Mouse (Mus musculus) MEL (cell line): Measurements from ENCODE around the gene Cyfip2. TPM values are rescaled to one million over a fixed set of nuclear protein-coding genes. Genes with fewer than 3 reads are reported as not detected.
A peak's percentile ranks its signal among the peaks of the same experiment; 100 is the strongest.

ENCODE experiments used
- DNase-seq: peaks from one replicate; pipeline ENCODE4 v3.0.0; 2011; ENCODE audit warnings: low read depth, low spot score
- H3K27ac ChIP-seq: 2 replicates; pipeline ENCODE4 v1.5.1; 2012; ENCODE audit warnings: low read depth, mild to moderate bottlenecking, control low read depth, low read length, moderate library complexity; ENCODE audit not compliant: control insufficient read depth
- H3K27me3 ChIP-seq, 2 experiments: fragments of 150-350 bp in 1 of 2; sonication (generic) in 1 of 2; 2 replicates each; pipeline ENCODE4 v1.6.1; 2012; ENCODE audit warnings: low read length in 2 of 2, mild to moderate bottlenecking in 2 of 2, improper control_type of control experiment in 1 of 2, moderate library complexity in 1 of 2; ENCODE audit not compliant: insufficient read depth in 2 of 2, control insufficient read depth in 1 of 2
- H3K36me3 ChIP-seq, 2 experiments: 2 replicates each; pipeline ENCODE4 v1.6.1; 2012 to 2014; ENCODE audit warnings: low read length in 2 of 2, improper control_type of control experiment in 1 of 2, inconsistent platforms in 1 of 2, mild to moderate bottlenecking in 1 of 2; ENCODE audit not compliant: insufficient read depth in 2 of 2, control insufficient read depth in 1 of 2
- H3K4me1 ChIP-seq, 2 experiments: fragments of 150-350 bp in 1 of 2; sonication (generic) in 1 of 2; 2 replicates each; pipeline ENCODE4 v1.6.1; 2012; ENCODE audit warnings: low read length in 2 of 2, improper control_type of control experiment in 1 of 2, mild to moderate bottlenecking in 1 of 2; ENCODE audit not compliant: insufficient read depth in 2 of 2, control insufficient read depth in 1 of 2
- H3K4me3 ChIP-seq, 2 experiments: fragments of 150-350 bp in 1 of 2; sonication (generic) in 1 of 2; 2 replicates each; pipeline ENCODE4 v1.5.1; 2012; ENCODE audit warnings: low read depth in 2 of 2, low read length in 2 of 2, mild to moderate bottlenecking in 2 of 2, moderate library complexity in 2 of 2, control low read depth in 1 of 2, improper control_type of control experiment in 1 of 2; ENCODE audit not compliant: control insufficient read depth in 1 of 2, insufficient read depth in 1 of 2
- H3K79me2 ChIP-seq: 2 replicates; pipeline ENCODE4 v1.6.1; 2012; ENCODE audit warnings: mild to moderate bottlenecking, low read length, moderate library complexity; ENCODE audit not compliant: control insufficient read depth, poor library complexity, insufficient read depth
- H3K9ac ChIP-seq: 2 replicates; pipeline ENCODE4 v1.6.1; 2012; ENCODE audit warnings: low read depth, mild to moderate bottlenecking, control low read depth, low read length, moderate library complexity; ENCODE audit not compliant: control insufficient read depth, poor library complexity, severe bottlenecking
- H3K9me3 ChIP-seq: fragments of 150-350 bp; sonication (generic); replicated peaks from 2 replicates; pipeline ENCODE4 v1.6.1; 2012; ENCODE audit warnings: mild to moderate bottlenecking, low read length, improper control_type of control experiment, moderate library complexity; ENCODE audit not compliant: insufficient read depth
- BHLHE40 ChIP-seq: IDR thresholded peaks from 2 replicates; pipeline ENCODE4 v1.6.1; 2012; ENCODE audit warnings: low read depth, mild to moderate bottlenecking, inconsistent platforms, low read length, improper control_type of control experiment, borderline replicate concordance
- CHD1 ChIP-seq: IDR thresholded peaks from 2 replicates; pipeline ENCODE4 v1.6.1; 2012; ENCODE audit warnings: low read depth, mild to moderate bottlenecking, inconsistent platforms, low read length, improper control_type of control experiment
- CTCF ChIP-seq, 3 experiments: IDR thresholded peaks in 2 of 3; conservative IDR thresholded peaks in 1 of 3; 2 replicates each; pipeline ENCODE4 v1.5.1; 2011 to 2012; ENCODE audit warnings: low read length in 3 of 3, low read depth in 2 of 3, mild to moderate bottlenecking in 2 of 3, improper control_type of control experiment in 1 of 3, inconsistent platforms in 1 of 3, mixed read lengths in 1 of 3, moderate library complexity in 1 of 3; ENCODE audit not compliant: control insufficient read depth in 1 of 3, insufficient read depth in 1 of 3, poor library complexity in 1 of 3, severe bottlenecking in 1 of 3
- E2F4 ChIP-seq: IDR thresholded peaks from 2 replicates; pipeline ENCODE4 v1.6.1; 2011; ENCODE audit warnings: low read depth, low read length, improper control_type of control experiment, borderline replicate concordance
- ELF1 ChIP-seq: IDR thresholded peaks from 2 replicates; pipeline ENCODE4 v1.6.1; 2014; ENCODE audit warnings: low read depth, mild to moderate bottlenecking, inconsistent platforms, low read length, improper control_type of control experiment, moderate library complexity
- EP300 ChIP-seq, 2 experiments: IDR thresholded peaks; 2 replicates each; pipeline ENCODE4 v1.6.1; 2011; ENCODE audit warnings: improper control_type of control experiment in 2 of 2, low read length in 2 of 2, low read depth in 1 of 2, mild to moderate bottlenecking in 1 of 2
- GATA1 ChIP-seq: IDR thresholded peaks from 2 replicates; pipeline ENCODE4 v1.6.1; 2011; ENCODE audit warnings: low read depth, low read length, improper control_type of control experiment
- MAZ ChIP-seq: IDR thresholded peaks from 2 replicates; pipeline ENCODE4 v1.6.1; 2012; ENCODE audit warnings: low read depth, mild to moderate bottlenecking, inconsistent platforms, low read length, improper control_type of control experiment
- MEF2A ChIP-seq: IDR thresholded peaks from 2 replicates; pipeline ENCODE4 v1.6.1; 2014; ENCODE audit warnings: low read depth, mild to moderate bottlenecking, inconsistent platforms, low read length, improper control_type of control experiment; ENCODE audit not compliant: poor library complexity, insufficient replicate concordance, severe bottlenecking; ENCODE audit errors: extremely low read depth
- MYB ChIP-seq: IDR thresholded peaks from 2 replicates; pipeline ENCODE4 v1.6.1; 2011; ENCODE audit warnings: mild to moderate bottlenecking, low read depth, low read length, improper control_type of control experiment
- MYC ChIP-seq: IDR thresholded peaks from 2 replicates; pipeline ENCODE4 v1.6.1; 2011; ENCODE audit warnings: low read depth, mild to moderate bottlenecking, low read length, improper control_type of control experiment, moderate library complexity
- POLR2A ChIP-seq, 2 experiments: IDR thresholded peaks; 2 replicates each; pipeline ENCODE4 v1.6.1; 2011 to 2012; ENCODE audit warnings: low read length in 2 of 2, mild to moderate bottlenecking in 2 of 2, control low read depth in 1 of 2, improper control_type of control experiment in 1 of 2, low read depth in 1 of 2, moderate library complexity in 1 of 2; ENCODE audit not compliant: control insufficient read depth in 1 of 2, insufficient read depth in 1 of 2, poor library complexity in 1 of 2
- POLR2AphosphoS5 ChIP-seq: IDR thresholded peaks from 2 replicates; pipeline ENCODE4 v1.6.1; 2012; ENCODE audit warnings: low read depth, borderline replicate concordance, mild to moderate bottlenecking, inconsistent platforms, low read length, moderate library complexity, mixed read lengths
- RAD21 ChIP-seq: IDR thresholded peaks from 2 replicates; pipeline ENCODE4 v1.6.1; 2011; ENCODE audit warnings: mild to moderate bottlenecking, low read depth, low read length, improper control_type of control experiment
- SIN3A ChIP-seq: IDR thresholded peaks from 2 replicates; pipeline ENCODE4 v1.6.1; 2012; ENCODE audit warnings: low read length, improper control_type of control experiment, inconsistent platforms
- SMC3 ChIP-seq: IDR thresholded peaks from 2 replicates; pipeline ENCODE4 v1.6.1; 2011; ENCODE audit warnings: low read depth, low read length, improper control_type of control experiment
- TBP ChIP-seq: IDR thresholded peaks from 2 replicates; pipeline ENCODE4 v1.8.0; 2011; ENCODE audit warnings: low read depth, low read length, improper control_type of control experiment
- TCF12 ChIP-seq: IDR thresholded peaks from 2 replicates; pipeline ENCODE4 v1.6.1; 2014; ENCODE audit warnings: low read depth, mild to moderate bottlenecking, inconsistent platforms, low read length, improper control_type of control experiment, moderate library complexity
- USF2 ChIP-seq, 2 experiments: IDR thresholded peaks; 2 replicates each; pipeline ENCODE4 v1.6.1; 2011 to 2012; ENCODE audit warnings: improper control_type of control experiment in 2 of 2, low read length in 2 of 2, borderline replicate concordance in 1 of 2, inconsistent platforms in 1 of 2, low read depth in 1 of 2, mild to moderate bottlenecking in 1 of 2; ENCODE audit not compliant: insufficient read depth in 1 of 2
- ZC3H11A ChIP-seq: IDR thresholded peaks from 2 replicates; pipeline ENCODE4 v1.6.1; 2012; ENCODE audit warnings: low read depth, mild to moderate bottlenecking, inconsistent platforms, low read length, improper control_type of control experiment
- ZKSCAN1 ChIP-seq: IDR thresholded peaks from 2 replicates; pipeline ENCODE4 v1.6.1; 2012; ENCODE audit warnings: low read depth, mild to moderate bottlenecking, inconsistent platforms, low read length, improper control_type of control experiment, moderate library complexity
- polyA plus RNA-seq, 2 experiments: library from polyadenylated mRNA; stranded (reverse) in 1 of 2; unstranded in 1 of 2; fragments of >175 nt in 1 of 2; fragments of >200 nt in 1 of 2; gene quantifications; 2 replicates each; pipeline versions ENCODE4 v1.2.1 to v1.2.4; 2012; ENCODE audit warnings: low replicate concordance in 2 of 2, low read depth in 1 of 2; ENCODE audit not compliant: insufficient read length in 2 of 2, insufficient read depth in 1 of 2, missing spikeins in 1 of 2
- total RNA-seq: library from RNA; depleted of rRNA; stranded (reverse); fragments of 300-350 nt; gene quantifications from 2 replicates; pipeline ENCODE4 v1.2.3, GENCODE M21; 2012

Gene Cyfip2
- total and polyA plus RNA-seq, 3 experiments = 9.9 to 31.8 (median 18.9) TPM

- Histone ChIP-seq H3K9ac (no peak overlapping the region), H3K36me3 (peaks cover 0 to 6% of the 10 kb centered on the region in 2 experiments; a peak in 2 of 4 replicates), H3K9me3 (no peaks in the 10 kb centered on the region), H3K27ac (no peak overlapping the region), H3K79me2 (no peaks in the 10 kb centered on the region), H3K4me3 (no peak overlapping the region), H3K27me3 (no peaks in the 10 kb centered on the region), H3K4me1 (no peaks in the 10 kb centered on the region)
- peak; percentile 80 for DNase-seq
- TF ChIP-seq ZC3H11A (peak; percentile 51; the same call in 1 of the 2 replicates), GATA1 (no peak), CTCF (IDR thresholded peaks at IDR 0.05 in 2 of 3, conservative IDR thresholded peaks at IDR 0.05 in 1 of 3; ENCODE audit: control insufficient read depth in 1 of 3, insufficient read depth in 1 of 3, low read depth in 2 of 3, low read length in 3 of 3, poor library complexity in 1 of 3, severe bottlenecking in 1 of 3) (peak; percentile 96 to 98 (median 98)), USF2 (IDR thresholded peaks at IDR 0.05; ENCODE audit: borderline replicate concordance in 1 of 2, insufficient read depth in 1 of 2, low read depth in 1 of 2, low read length in 2 of 2) (no peak), BHLHE40 (0 out of 2 replicates have a peak, but pooled peaks have one; percentile 23), SIN3A (0 out of 2 replicates have a peak, but pooled peaks have one; percentile 24), TBP (no peak), MEF2A (no peak), SMC3 (peak; percentile 71), CHD1 (no peak), RAD21 (peak; percentile 69)
These were observed 60.7 kb downstream of the Cyfip2 start for GRCm38 (mm10) chr11:46251994-46252393.

GRCm38 (mm10) chr11:46248352-46248751 is 64.3 kb downstream of the Cyfip2 start:
- peaks cover 0 to 5% of the 10 kb centered on the region in 2 experiments; a peak in 3 of 4 replicates for H3K36me3 ChIP-seq
- no peaks in the 10 kb centered on the region for H3K79me2 ChIP-seq
- TF ChIP-seq EP300 (IDR thresholded peaks at IDR 0.05; ENCODE audit: low read depth in 1 of 2, low read length in 2 of 2) (no peak), MYC (no peak), POLR2A (IDR thresholded peaks at IDR 0.05; ENCODE audit: control insufficient read depth in 1 of 2, insufficient read depth in 1 of 2, low read depth in 1 of 2, low read length in 2 of 2, poor library complexity in 1 of 2) (no peak), E2F4 (no peak), TCF12 (no peak), ELF1 (no peak), MAZ (no peak), POLR2AphosphoS5 (no peak), SIN3A (no peak), MYB (no peak), ZKSCAN1 (no peak)
- TF ChIP-seq, all 39 proteins: peak for 0
- DNase-seq = no peak
- Histone ChIP-seq H3K27ac (no peak overlapping the region), H3K9me3 (no peaks in the 10 kb centered on the region), H3K4me3 (no peak overlapping the region), H3K27me3 (no peaks in the 10 kb centered on the region), H3K4me1 (peaks cover 7 to 8% of the 10 kb centered on the region in 2 experiments), H3K9ac (no peak overlapping the region)
